Mouse (Mus musculus) heart, postnatal 10 days (tissue): ENCODE measurements at regions not wholly inside any gene's neighbourhood (a gene's known extent, or its start where the extent isn't known, plus 50 kb on each side); places are given as distances from the start of the nearest gene placed in this dataset.
A peak's percentile ranks its signal among the peaks of the same experiment; 100 is the strongest.
"Not testable (repeated sequence)": the region's sequence is repeated elsewhere in the genome, so short reads cannot be mapped to it uniquely, and the experiment has no call there.

Source experiments
- DNase-seq, 2 experiments: peaks; one replicate each; pipeline ENCODE4 v3.0.0; 2021
- intact Hi-C: fragments of 180-260 bp; cut with DNase I; formaldehyde crosslinking; loops from one replicate; pipeline ENCODE4 v1.15.1; 2025

DNA sequence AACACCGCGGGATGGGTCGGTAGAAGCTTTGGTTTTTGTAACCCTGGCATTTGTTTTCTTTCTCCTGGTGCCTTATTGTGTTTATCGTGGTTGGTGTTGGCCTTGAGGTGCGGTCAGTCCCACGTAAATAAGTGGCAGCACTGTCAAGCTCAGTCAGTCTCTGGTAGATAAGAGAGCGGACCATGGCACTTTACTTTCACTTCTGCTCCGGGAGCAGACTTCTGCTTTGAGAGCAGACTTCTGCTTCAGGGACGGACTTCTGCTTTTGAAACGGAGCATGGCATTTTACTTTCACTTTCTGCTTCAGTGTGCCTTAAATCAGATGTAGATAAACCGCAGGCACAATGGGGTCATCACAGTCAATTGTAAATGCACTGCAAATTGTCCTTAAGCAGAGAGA, 54.3 kb upstream of the Ccdc66 start:
- intact Hi-C loops: not testable (repeated sequence)
- DNase-seq: peak in 1 of 2 experiments; percentile 1

DNA sequence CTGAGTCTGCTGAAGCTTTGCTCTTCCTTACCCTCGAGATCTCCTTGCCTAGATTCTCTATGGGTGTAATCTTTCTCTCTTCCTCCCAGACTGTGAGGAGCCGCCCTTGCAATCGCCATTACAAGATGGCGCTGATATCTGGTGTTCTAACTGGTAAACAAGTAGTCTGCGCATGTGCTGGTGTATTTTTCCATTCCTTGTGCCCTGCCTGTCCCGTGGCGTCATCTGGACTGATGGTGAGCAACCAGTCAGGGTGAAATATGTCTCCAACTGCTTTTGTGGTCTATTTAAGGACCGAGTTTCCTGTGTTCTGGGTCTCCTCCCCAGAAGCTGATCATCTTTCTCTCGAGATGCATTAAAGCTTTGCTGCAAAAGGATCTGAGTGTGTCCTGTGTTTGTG, 53.7 kb upstream of the Ccdc66 start:
- intact Hi-C loops: loop anchor here (2.0 kb wide), 1 partner anchor 375 kb away; no protein-coding TSS in a partner anchor
- DNase-seq: not testable (repeated sequence)

DNA sequence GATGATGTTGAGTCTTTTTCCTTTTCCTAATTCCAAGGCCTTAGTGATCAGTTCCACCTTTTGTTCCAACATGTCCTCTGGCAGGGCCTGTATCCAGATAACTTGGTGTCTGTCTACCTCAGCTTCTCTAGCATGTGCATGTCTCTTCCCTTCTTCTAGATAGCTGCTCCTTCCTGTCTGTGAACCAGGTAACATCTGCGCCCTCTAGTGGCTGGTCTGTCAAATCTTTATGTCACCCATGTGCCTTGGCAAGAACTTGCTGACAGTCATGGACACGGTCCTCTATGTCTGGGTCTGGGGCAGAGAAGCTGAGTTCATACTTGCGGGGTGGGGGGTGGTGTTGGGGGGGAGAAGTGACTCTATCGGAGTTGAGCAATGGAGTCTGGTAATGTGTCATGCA, 52.2 kb upstream of the Ccdc66 start:
- intact Hi-C loops: loop anchor here (2.0 kb wide), 1 partner anchor 374 kb away; no protein-coding TSS in a partner anchor
- peak; percentile 32 to 59 for DNase-seq

DNA sequence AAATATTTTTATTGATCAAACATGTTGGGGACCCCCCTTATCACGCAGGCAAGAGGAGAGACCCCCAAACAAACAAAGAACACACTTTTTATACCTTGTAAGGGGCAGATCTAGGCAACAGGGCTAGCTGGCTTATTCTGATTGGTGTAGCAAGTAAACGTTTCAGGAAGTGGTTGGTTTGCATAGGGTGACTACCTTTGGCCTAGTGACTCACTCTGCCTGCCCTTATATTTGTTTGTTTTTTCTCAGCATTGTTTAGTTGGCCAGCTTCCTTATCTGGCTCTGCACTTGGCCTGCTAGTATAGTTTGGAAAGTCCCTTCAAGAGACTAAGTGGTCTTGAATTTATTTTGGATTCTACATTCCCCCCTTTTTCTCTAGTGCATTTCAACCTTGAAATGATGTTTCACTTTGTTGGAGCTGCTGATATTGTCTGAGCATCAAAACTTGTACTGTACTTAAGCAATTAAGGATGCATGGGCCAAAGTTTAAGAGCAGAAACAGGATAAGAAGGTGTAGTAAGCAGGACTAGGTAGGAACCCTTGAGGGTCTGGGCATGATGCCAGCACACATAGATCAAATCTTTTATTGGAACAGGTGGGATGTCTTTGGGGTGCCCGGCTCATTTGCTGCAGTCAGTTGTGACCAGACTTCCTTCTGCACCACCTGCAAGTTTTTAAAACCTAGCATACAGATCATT, 50.7 kb upstream of the Ccdc66 start:
- DNase-seq: no peak
- intact Hi-C loops: no loop called here
